Mouse (Mus musculus) heart, adult 2 months (tissue): ENCODE data around the gene Creb1.

Experiments used
- CTCF ChIP-seq: fragments of 200-600 bp; IDR thresholded peaks from 2 replicates; pipeline ENCODE4 v1.8.1; 2022; ENCODE audit warnings: antibody characterized with exemption, mild to moderate bottlenecking, moderate library complexity
- POLR2A ChIP-seq: fragments of 200-500 bp; IDR thresholded peaks from 2 replicates; pipeline ENCODE4 v1.6.1; 2011; ENCODE audit warnings: mild to moderate bottlenecking, low read depth, low read length, control low read depth; ENCODE audit not compliant: insufficient read depth

GRCm38 (mm10) chr1:64516593-64516992, 15.9 kb upstream of the Creb1 start:
- no peak for TF ChIP-seq CTCF
- no peak for TF ChIP-seq POLR2A
